Comparison of ENCODE assay signal across 10 mouse cellular contexts in the genomic region with DNA sequence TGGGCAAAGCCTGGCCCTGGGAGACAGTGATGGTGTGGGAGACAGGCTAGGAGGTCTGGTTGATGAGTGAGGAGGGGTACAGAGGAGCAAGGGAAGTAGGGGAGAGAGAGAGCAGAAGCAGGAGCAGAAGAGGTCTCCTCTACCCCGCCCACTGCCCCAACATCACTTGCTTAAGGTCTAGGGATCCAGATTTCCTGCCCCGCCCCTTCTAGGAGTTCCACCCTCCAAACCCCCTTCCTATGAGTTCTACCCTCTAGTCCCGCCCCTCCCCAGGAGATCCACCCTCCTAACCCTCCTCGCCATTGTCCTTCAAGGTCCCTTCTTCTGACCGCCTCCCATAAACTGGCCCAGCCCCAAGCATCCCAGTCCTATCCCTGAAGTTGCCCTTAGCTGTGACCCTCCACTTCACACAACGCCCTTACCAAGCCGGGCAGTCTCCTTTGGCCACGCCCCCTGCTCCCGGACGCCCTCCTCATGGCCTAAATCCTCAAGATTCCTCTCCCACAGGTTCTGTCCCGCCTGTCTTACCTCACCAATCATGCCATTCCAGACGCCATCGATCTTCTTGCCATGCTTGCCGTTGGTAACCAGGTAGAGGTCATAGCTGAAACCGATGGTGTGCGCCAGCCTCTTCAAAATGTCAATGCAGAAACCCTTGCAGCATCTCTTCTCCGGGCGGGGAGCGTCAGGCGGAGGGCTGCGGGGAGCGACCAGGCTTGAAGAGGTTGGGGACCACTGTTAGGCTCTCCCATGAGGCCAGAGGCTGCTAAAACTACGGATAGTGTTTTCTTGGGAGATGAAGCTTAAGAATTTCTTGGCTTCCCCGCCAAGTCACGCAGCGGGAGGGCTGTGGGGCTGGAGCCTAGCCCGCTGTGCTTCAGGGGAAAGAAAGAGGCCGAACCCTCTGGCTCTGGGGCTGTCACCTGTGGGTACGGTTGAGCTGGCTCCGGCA. TPM values are rescaled to one million over a fixed set of nuclear protein-coding genes. Genes with fewer than 3 reads are reported as not detected.
A peak's percentile ranks its signal among the peaks of the same experiment; 100 is the strongest.
DNase-seq lines count a peak whose midpoint lies in the region; ATAC-seq and TF ChIP-seq lines count a peak whose summit lies in the region.
"Had no signal": no experiment of that assay in that cellular context is flagged by ENCODE, and none has a peak within 500 bp of the region (broad histone marks: within the 10 kb centered on the region; RNA-seq: fewer than 3 reads in every experiment).

No protein-coding gene starts in this region.

- H3K27me3 ChIP-seq in heart, embryonic 11.5 days (ENCODE audit: control insufficient read depth, insufficient read depth, low read length) = peaks cover 60% of the 10 kb centered on the region
- H3K27me3 ChIP-seq in hindbrain, embryonic 12.5 days = peaks cover 56% of the 10 kb centered on the region
- peaks cover 24% of the 10 kb centered on the region for H3K27me3 ChIP-seq in liver, postnatal 0 days (ENCODE audit: insufficient read depth, low read length)
- no peaks in the 10 kb centered on the region for H3K27me3 ChIP-seq in stomach, embryonic 14.5 days (ENCODE audit: control insufficient read depth, insufficient read depth, low read length)
- H3K27me3 ChIP-seq in thymus, adult 2 months (ENCODE audit: control insufficient read depth, insufficient read depth, low read length) = peaks cover 8% of the 10 kb centered on the region; the same call in 1 of the 2 replicates

- TF ChIP-seq CTCF in liver, postnatal 0 days (IDR thresholded peaks at IDR 0.05; ENCODE audit: low read depth) = no peak
- TF ChIP-seq CTCF in thymus, adult 2 months (IDR thresholded peaks at IDR 0.05; ENCODE audit: borderline replicate concordance, control insufficient read depth, extremely low read depth, insufficient read depth, low read length, poor library complexity) = no peak

- H3K9me3 ChIP-seq in heart, embryonic 11.5 days (replicated peaks; ENCODE audit: control insufficient read depth, low read length) = no peaks in the 10 kb centered on the region
- no peaks in the 10 kb centered on the region for H3K9me3 ChIP-seq in hindbrain, embryonic 12.5 days (replicated peaks)
- no peaks in the 10 kb centered on the region for H3K9me3 ChIP-seq in liver, postnatal 0 days (ENCODE audit: low read length)
- no peaks in the 10 kb centered on the region for H3K9me3 ChIP-seq in stomach, embryonic 14.5 days (ENCODE audit: control insufficient read depth, low read depth, low read length)
- H3K9me3 ChIP-seq: G1E had no signal

- TF ChIP-seq POLR2A in thymus, adult 2 months (IDR thresholded peaks at IDR 0.05; ENCODE audit: control insufficient read depth, extremely low read depth, insufficient read depth, low read length, poor library complexity) = no peak

- no peak for TF ChIP-seq EP300 in liver, postnatal 0 days (IDR thresholded peaks at IDR 0.05; ENCODE audit: low read depth)

- DNase-seq in heart, postnatal 4 days = no peak
- DNase-seq in cerebellum, postnatal 14 days = peak; percentile 56 to 66
- no peak for DNase-seq in liver, postnatal 0 days
- no peak for DNase-seq in thymus, adult 2 months
- no peak for DNase-seq in ovary, postnatal 14 days (ENCODE audit: low spot score)

- H3K4me1 ChIP-seq in heart, embryonic 11.5 days (ENCODE audit: control insufficient read depth, insufficient read depth, low read length) = no peaks in the 10 kb centered on the region
- H3K4me1 ChIP-seq in hindbrain, embryonic 12.5 days = peaks cover 16% of the 10 kb centered on the region
- H3K4me1 ChIP-seq in liver, postnatal 0 days (ENCODE audit: insufficient read depth) = peaks cover 7% of the 10 kb centered on the region; the same call in 1 of the 2 replicates
- peaks cover 5% of the 10 kb centered on the region; the same call in 1 of the 2 replicates for H3K4me1 ChIP-seq in stomach, embryonic 14.5 days (ENCODE audit: control insufficient read depth, insufficient read depth, low read length)
- H3K4me1 ChIP-seq in thymus, adult 2 months (replicated peaks; ENCODE audit: control insufficient read depth, insufficient read depth, low read length) = peaks cover 3% of the 10 kb centered on the region

- no peaks in the 10 kb centered on the region for H3K36me3 ChIP-seq in heart, embryonic 11.5 days (ENCODE audit: control insufficient read depth, insufficient read depth, low read length)
- no peaks in the 10 kb centered on the region for H3K36me3 ChIP-seq in hindbrain, embryonic 12.5 days
- H3K36me3 ChIP-seq in liver, postnatal 0 days (replicated peaks; ENCODE audit: insufficient read depth, low read length) = no peaks in the 10 kb centered on the region
- H3K36me3 ChIP-seq in stomach, embryonic 14.5 days (ENCODE audit: control insufficient read depth, insufficient read depth, low read length) = no peaks in the 10 kb centered on the region
- H3K36me3 ChIP-seq in thymus, adult 2 months (ENCODE audit: control insufficient read depth, insufficient read depth, low read length) = no peaks in the 10 kb centered on the region
- H3K36me3 ChIP-seq: G1E had no signal

- peak overlapping the region; percentile 67 for H3K4me2 ChIP-seq in heart, embryonic 11.5 days
- H3K4me2 ChIP-seq in hindbrain, embryonic 12.5 days (replicated peaks) = peak overlapping the region; percentile 48
- peak overlapping the region; percentile 55 for H3K4me2 ChIP-seq in liver, postnatal 0 days (ENCODE audit: low read depth, low read length)
- peak overlapping the region; percentile 47 for H3K4me2 ChIP-seq in stomach, embryonic 14.5 days (replicated peaks; ENCODE audit: low read depth, low read length)

- H3K27ac ChIP-seq in heart, embryonic 11.5 days (ENCODE audit: low read depth, low read length) = no peak overlapping the region
- no peak overlapping the region for H3K27ac ChIP-seq in hindbrain, embryonic 12.5 days
- H3K27ac ChIP-seq in liver, postnatal 0 days (ENCODE audit: low read depth) = no peak overlapping the region
- no peak overlapping the region for H3K27ac ChIP-seq in stomach, embryonic 14.5 days (ENCODE audit: low read length)
- H3K27ac ChIP-seq in thymus, adult 2 months (ENCODE audit: control insufficient read depth, insufficient read depth, low read length) = no peak overlapping the region

- H3K9ac ChIP-seq in heart, embryonic 11.5 days (ENCODE audit: low read depth, low read length) = no peak overlapping the region
- peak overlapping the region; percentile 36; the same call in 1 of the 2 replicates for H3K9ac ChIP-seq in hindbrain, embryonic 12.5 days
- 0 out of 2 replicates have a peak overlapping the region, but pooled peaks have one; percentile 7 for H3K9ac ChIP-seq in liver, postnatal 0 days (replicated peaks)
- H3K9ac ChIP-seq in stomach, embryonic 14.5 days (replicated peaks; ENCODE audit: low read depth, low read length) = no peak overlapping the region

- WGBS in heart, embryonic 11.5 days (ENCODE audit: insufficient replicate concordance) = 2% methylated on average over 29 of the region's 30 CpGs
- 1% methylated on average over 29 of the region's 30 CpGs for WGBS in hindbrain, embryonic 12.5 days
- 5% methylated on average over 30 of the region's 30 CpGs for WGBS in liver, postnatal 0 days (ENCODE audit: insufficient replicate concordance)
- 3% methylated on average over 29 of the region's 30 CpGs for WGBS in stomach, embryonic 14.5 days
- WGBS in thymus, adult 2 months = 8% methylated on average over 30 of the region's 30 CpGs

- peak overlapping the region; percentile 38 for H3K4me3 ChIP-seq in heart, embryonic 11.5 days (ENCODE audit: low read depth, low read length)
- H3K4me3 ChIP-seq in hindbrain, embryonic 12.5 days = peak overlapping the region; percentile 26
- H3K4me3 ChIP-seq in liver, postnatal 0 days (ENCODE audit: low read depth, low read length) = peak overlapping the region; percentile 11; the same call in 1 of the 2 replicates
- peak overlapping the region; percentile 24 for H3K4me3 ChIP-seq in stomach, embryonic 14.5 days (ENCODE audit: low read depth, low read length)
- no peak overlapping the region for H3K4me3 ChIP-seq in thymus, adult 2 months (ENCODE audit: control insufficient read depth, insufficient read depth, low read length)

- peak; percentile 50 for ATAC-seq in heart, embryonic 11.5 days (replicated peaks; ENCODE audit: insufficient number of reproducible peaks, low FRiP score, low TSS enrichment)
- no peak for ATAC-seq in hindbrain, embryonic 12.5 days (ENCODE audit: low FRiP score)
- no peak for ATAC-seq in liver, postnatal 0 days
- peak; percentile 43; the same call in 1 of the 2 replicates for ATAC-seq in stomach, embryonic 14.5 days (ENCODE audit: insufficient number of reproducible peaks, insufficient read depth, low FRiP score, low read depth)

RNA-seq across cellular contexts. Expression of gene Kdelr1, which starts 15.3 kb away (rescaled TPM):
- polyA plus RNA-seq in heart, embryonic 11.5 days (2014; fragmentation: Nextera tagmentation; extraction: Ambion mirVana) = 76.0 and 115 TPM in 2 replicates
- 100 to 1,000 TPM; 118 to 130 TPM for total RNA-seq in heart, postnatal 4 days (2021)
- polyA plus RNA-seq in hindbrain, embryonic 12.5 days (2016; fragmentation: Nextera tagmentation; extraction: Ambion mirVana) = 43.5 and 45.6 TPM in 2 replicates
- 33.9 and 37.3 TPM in 2 replicates for polyA plus RNA-seq in liver, postnatal 0 days (2015; fragmentation: Nextera tagmentation; extraction: Ambion mirVana)
- polyA plus RNA-seq in stomach, embryonic 14.5 days (2014; fragmentation: Nextera tagmentation; extraction: Ambion mirVana) = 150 and 157 TPM in 2 replicates
- 199 and 226 TPM in 2 replicates for polyA plus RNA-seq in thymus, adult 2 months (2012; rRNA removed)

RNA-seq across cellular contexts. Expression of gene Grin2d, which starts 21.0 kb away (rescaled TPM):
- polyA plus RNA-seq in heart, embryonic 11.5 days (2014; fragmentation: Nextera tagmentation; extraction: Ambion mirVana) = 0.11 TPM in 2 replicates
- total RNA-seq in heart, postnatal 4 days (2021) = under 1 TPM; 0.52 to 0.63 TPM
- polyA plus RNA-seq in hindbrain, embryonic 12.5 days (2016; fragmentation: Nextera tagmentation; extraction: Ambion mirVana) = 1.6 TPM in 2 replicates
- 0.02 and 0.05 TPM in 2 replicates for polyA plus RNA-seq in liver, postnatal 0 days (2015; fragmentation: Nextera tagmentation; extraction: Ambion mirVana)
- 0.29 and 0.48 TPM in 2 replicates for polyA plus RNA-seq in stomach, embryonic 14.5 days (2014; fragmentation: Nextera tagmentation; extraction: Ambion mirVana)
- 1.1 and 1.4 TPM in 2 replicates for polyA plus RNA-seq in thymus, adult 2 months (2012; rRNA removed)

RNA-seq across cellular contexts. Expression of gene Grwd1, which starts 26.5 kb away (rescaled TPM):
- 48.7 and 49.8 TPM in 2 replicates for polyA plus RNA-seq in heart, embryonic 11.5 days (2014; fragmentation: Nextera tagmentation; extraction: Ambion mirVana)
- 10 to 100 TPM; 19.3 to 19.9 TPM for total RNA-seq in heart, postnatal 4 days (2021)
- polyA plus RNA-seq in hindbrain, embryonic 12.5 days (2016; fragmentation: Nextera tagmentation; extraction: Ambion mirVana) = 43.2 and 45.8 TPM in 2 replicates
- 18.3 and 19.3 TPM in 2 replicates for polyA plus RNA-seq in liver, postnatal 0 days (2015; fragmentation: Nextera tagmentation; extraction: Ambion mirVana)
- 62.7 and 69.6 TPM in 2 replicates for polyA plus RNA-seq in stomach, embryonic 14.5 days (2014; fragmentation: Nextera tagmentation; extraction: Ambion mirVana)
- polyA plus RNA-seq in thymus, adult 2 months (2012; rRNA removed) = 22.4 and 27.7 TPM in 2 replicates

RNA-seq across cellular contexts. Expression of gene Kcnj14, which starts 32.6 kb away (rescaled TPM):
- polyA plus RNA-seq in heart, embryonic 11.5 days (2014; fragmentation: Nextera tagmentation; extraction: Ambion mirVana) = 0.39 and 1.0 TPM in 2 replicates
- total RNA-seq in heart, postnatal 4 days (2021) = under 1 TPM; 0.34 to 0.38 TPM
- 0.80 and 0.96 TPM in 2 replicates for polyA plus RNA-seq in hindbrain, embryonic 12.5 days (2016; fragmentation: Nextera tagmentation; extraction: Ambion mirVana)
- 0.11 and 0.32 TPM in 2 replicates for polyA plus RNA-seq in liver, postnatal 0 days (2015; fragmentation: Nextera tagmentation; extraction: Ambion mirVana)
- polyA plus RNA-seq in stomach, embryonic 14.5 days (2014; fragmentation: Nextera tagmentation; extraction: Ambion mirVana) = 1.3 and 1.4 TPM in 2 replicates
- polyA plus RNA-seq in thymus, adult 2 months (2012; rRNA removed) = 0.36 and 1.3 TPM in 2 replicates

RNA-seq across cellular contexts. Expression of gene Syngr4, which starts 39.3 kb away (rescaled TPM):
- 0.54 and 1.3 TPM in 2 replicates for polyA plus RNA-seq in heart, embryonic 11.5 days (2014; fragmentation: Nextera tagmentation; extraction: Ambion mirVana)
- 1 to 10 TPM in 1 of 2 experiments, under 1 TPM in 1; 0.90 to 1.3 TPM for total RNA-seq in heart, postnatal 4 days (2021)
- polyA plus RNA-seq in hindbrain, embryonic 12.5 days (2016; fragmentation: Nextera tagmentation; extraction: Ambion mirVana) = 0.52 TPM in 1 of 2 replicates, not detected in the other
- 0.70 and 0.71 TPM in 2 replicates for polyA plus RNA-seq in liver, postnatal 0 days (2015; fragmentation: Nextera tagmentation; extraction: Ambion mirVana)
- 0.45 and 0.65 TPM in 2 replicates for polyA plus RNA-seq in stomach, embryonic 14.5 days (2014; fragmentation: Nextera tagmentation; extraction: Ambion mirVana)
- 2.7 and 2.9 TPM in 2 replicates for polyA plus RNA-seq in thymus, adult 2 months (2012; rRNA removed)
- total RNA-seq: left cerebral cortex, postnatal 10 days had no signal

Comparison
In these comparisons a context has a peak if more than half of its experiments do, and no peak if none do; other contexts are left out.
1. ATAC-seq: peak in heart, embryonic 11.5 days (single experiment) and stomach, embryonic 14.5 days (single experiment); none in hindbrain, embryonic 12.5 days (single experiment) and liver, postnatal 0 days (single experiment).
2. H3K9ac ChIP-seq: peak in hindbrain, embryonic 12.5 days (single experiment) and liver, postnatal 0 days (single experiment); none in heart, embryonic 11.5 days (single experiment) and stomach, embryonic 14.5 days (single experiment).
3. DNase-seq: peak in cerebellum, postnatal 14 days (2 of 2); none in heart, postnatal 4 days (single experiment), liver, postnatal 0 days (single experiment), thymus, adult 2 months (single experiment) and ovary, postnatal 14 days (single experiment).
4. Peak in every context shown above with its lines, with median percentiles within 50 percentile points of each other: H3K4me2 ChIP-seq.